Mouse (Mus musculus) ES-Bruce4 (cell line): ENCODE measurements around the gene Rpl4. TPM values are rescaled to one million over a fixed set of nuclear protein-coding genes. Genes with fewer than 3 reads are reported as not detected.
"Not testable (repeated sequence)": the region's sequence is repeated elsewhere in the genome, so short reads cannot be mapped to it uniquely, and the experiment has no call there.

Source experiments
- H3K27ac ChIP-seq: 2 replicates; pipeline ENCODE4 v1.5.1; 2012; ENCODE audit warnings: low read length, inconsistent platforms; ENCODE audit not compliant: insufficient read depth
- H3K27me3 ChIP-seq: 2 replicates; pipeline ENCODE4 v1.6.1; 2012; ENCODE audit warnings: mild to moderate bottlenecking, low read length, inconsistent platforms; ENCODE audit not compliant: control insufficient read depth, poor library complexity, insufficient read depth, severe bottlenecking
- H3K36me3 ChIP-seq: 2 replicates; pipeline ENCODE4 v1.6.1; 2012; ENCODE audit warnings: inconsistent platforms, mild to moderate bottlenecking, low read length, moderate library complexity; ENCODE audit not compliant: control insufficient read depth, poor library complexity, insufficient read depth, severe bottlenecking
- H3K4me1 ChIP-seq: one replicate; pipeline ENCODE4 v1.8.1; 2011; ENCODE audit warnings: low read length; ENCODE audit not compliant: control insufficient read depth, insufficient read depth
- H3K4me3 ChIP-seq: 2 replicates; pipeline ENCODE4 v1.5.1; 2011; ENCODE audit warnings: low read depth, mild to moderate bottlenecking, low read length
- H3K9ac ChIP-seq: 2 replicates; pipeline ENCODE4 v1.6.1; 2012; ENCODE audit warnings: low read depth, mild to moderate bottlenecking, inconsistent platforms; ENCODE audit not compliant: poor library complexity, severe bottlenecking
- H3K9me3 ChIP-seq: replicated peaks from 2 replicates; pipeline ENCODE4 v1.6.1; 2012; ENCODE audit warnings: mild to moderate bottlenecking, low read length, inconsistent platforms; ENCODE audit not compliant: control insufficient read depth, poor library complexity, insufficient read depth, severe bottlenecking
- CTCF ChIP-seq: IDR thresholded peaks from one replicate; pipeline ENCODE4 v1.8.1; 2011; ENCODE audit warnings: low read depth, low read length
- EP300 ChIP-seq: IDR thresholded peaks from 2 replicates; pipeline ENCODE4 v1.6.1; 2011; ENCODE audit warnings: low read depth, low read length; ENCODE audit not compliant: insufficient read depth
- POLR2A ChIP-seq: IDR thresholded peaks from one replicate; pipeline ENCODE4 v1.8.1; 2011; ENCODE audit warnings: low read length; ENCODE audit not compliant: insufficient read depth
- polyA plus RNA-seq: library from polyadenylated mRNA; stranded (reverse); fragments of >200 nt; gene quantifications from 2 replicates; pipeline ENCODE4 v1.2.4, GENCODE M21; 2011; ENCODE audit warnings: low read depth; ENCODE audit not compliant: missing spikeins, insufficient read depth, insufficient read length

The Rpl4 gene
- polyA plus RNA-seq, 1 experiment: 3,163 TPM

DNA sequence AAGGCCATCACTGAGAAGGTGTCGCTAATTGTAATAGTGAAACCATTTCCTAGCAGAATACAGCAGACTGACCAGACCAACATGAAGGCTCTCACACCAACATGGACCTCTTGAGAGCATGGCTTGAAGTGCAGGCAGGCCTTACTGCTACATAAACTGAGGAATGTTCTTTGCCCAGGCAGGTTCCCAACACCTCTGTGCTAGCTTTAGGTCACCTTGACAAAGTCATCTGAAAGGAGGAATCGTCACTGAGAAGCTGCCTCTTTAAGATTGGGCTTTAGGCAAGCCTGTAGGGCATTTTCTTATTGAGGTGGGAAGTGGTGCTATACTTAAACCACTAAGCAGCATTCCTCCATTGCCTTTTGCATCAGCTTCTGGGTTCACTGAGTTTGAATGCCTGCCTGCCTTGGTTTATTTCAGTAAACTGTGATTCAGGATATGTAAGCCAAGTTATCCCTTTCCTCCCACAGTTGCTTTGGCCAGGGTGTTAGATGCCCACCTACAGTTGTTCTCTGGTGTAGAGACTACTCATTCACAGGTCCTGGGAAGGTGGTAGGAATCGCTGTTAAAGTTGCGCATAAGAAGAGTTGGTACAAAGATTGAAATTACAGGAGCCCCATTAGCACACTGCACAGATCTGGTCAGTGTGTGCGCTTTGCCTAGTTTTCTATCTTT is 11.1 kb downstream of the Rpl4 start:
- Histone ChIP-seq H3K27ac (peak overlapping the region; percentile 97), H3K4me1 (peaks cover 5% of the 10 kb centered on the region), H3K4me3 (no peak overlapping the region), H3K9ac (peak overlapping the region; percentile 45; the same call in 1 of the 2 replicates), H3K27me3 (no peaks in the 10 kb centered on the region), H3K36me3 (peaks cover 37% of the 10 kb centered on the region), H3K9me3 (no peaks in the 10 kb centered on the region)
- TF ChIP-seq CTCF: no peak
- no peak for TF ChIP-seq POLR2A
- TF ChIP-seq EP300: no peak

DNA sequence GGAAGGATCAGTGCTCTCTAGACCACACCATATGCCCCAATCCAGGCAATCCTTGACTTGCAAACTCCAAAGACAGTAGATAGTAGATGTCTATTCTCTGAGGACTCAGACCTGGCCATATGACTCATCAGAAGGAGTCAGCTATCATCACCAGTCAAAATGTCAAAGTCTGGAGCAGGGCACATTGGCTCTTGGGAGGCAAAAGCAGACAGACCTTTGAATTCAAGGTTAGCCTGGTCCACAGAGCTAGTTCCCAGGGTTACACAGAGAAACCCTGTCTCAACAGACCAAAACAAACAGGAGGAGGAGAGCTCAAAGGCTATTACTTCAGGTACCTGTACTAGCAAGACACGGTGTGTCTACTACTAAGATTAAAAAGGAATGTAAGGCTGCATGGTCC is 20.7 kb downstream of the Rpl4 start:
- H3K36me3 ChIP-seq: peaks cover 31% of the 10 kb centered on the region
- H3K9ac ChIP-seq: no peak overlapping the region
- H3K4me1 ChIP-seq: peaks cover 16% of the 10 kb centered on the region
- TF ChIP-seq EP300 (no peak), CTCF (no peak), POLR2A (no peak)
- no peaks in the 10 kb centered on the region for H3K27me3 ChIP-seq
- no peak overlapping the region for H3K27ac ChIP-seq
- H3K9me3 ChIP-seq: no peaks in the 10 kb centered on the region
- no peak overlapping the region for H3K4me3 ChIP-seq

DNA sequence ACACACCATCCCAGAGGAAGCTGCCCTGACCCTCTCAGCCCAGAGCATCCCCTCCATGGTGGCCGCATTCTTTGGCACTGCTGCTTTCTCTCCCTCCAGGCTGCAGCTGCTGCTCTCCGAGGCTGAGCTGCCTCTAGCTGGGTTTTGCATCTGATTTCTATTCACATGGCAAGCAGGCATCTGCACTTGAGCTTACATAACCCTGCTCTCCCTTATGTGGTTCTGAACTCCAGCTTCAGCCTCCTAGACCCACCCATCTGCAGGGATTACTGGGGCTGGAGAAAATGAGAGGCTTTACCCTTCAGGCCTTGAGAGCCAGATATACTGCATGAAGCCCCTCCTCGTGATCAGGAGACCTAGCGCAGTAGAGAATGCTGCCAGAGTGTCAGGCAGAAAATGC is 22.4 kb downstream of the Rpl4 start:
- H3K9me3 ChIP-seq: no peaks in the 10 kb centered on the region
- no peaks in the 10 kb centered on the region for H3K27me3 ChIP-seq
- H3K36me3 ChIP-seq: peaks cover 25% of the 10 kb centered on the region
- no peak overlapping the region for H3K9ac ChIP-seq
- H3K4me1 ChIP-seq: peaks cover 16% of the 10 kb centered on the region
- no peak for TF ChIP-seq POLR2A
- no peak for TF ChIP-seq CTCF
- TF ChIP-seq EP300: no peak
- H3K27ac ChIP-seq: 0 out of 2 replicates have a peak overlapping the region, but pooled peaks have one; percentile 10
- no peak overlapping the region for H3K4me3 ChIP-seq

DNA sequence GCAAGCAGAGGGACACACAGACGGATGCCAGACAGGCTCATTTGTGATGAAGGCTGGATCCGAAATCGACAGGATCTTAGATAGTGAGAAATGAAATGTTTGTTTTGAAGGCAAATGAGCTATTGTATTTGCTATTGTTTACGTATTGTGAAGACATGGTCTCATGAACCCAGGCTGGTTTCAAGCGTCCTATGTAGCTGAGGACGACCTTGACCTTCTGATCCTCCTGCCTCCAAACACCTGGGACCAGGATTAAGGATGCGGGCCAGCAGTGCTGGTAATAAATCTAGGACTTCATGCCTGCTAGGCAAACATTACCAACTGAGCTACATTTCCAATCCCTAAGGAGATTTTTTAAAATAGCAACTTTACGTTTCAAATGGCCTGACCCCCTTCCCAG is 24.3 kb downstream of the Rpl4 start:
- Histone ChIP-seq H3K4me1 (peaks cover 18% of the 10 kb centered on the region), H3K9me3 (no peaks in the 10 kb centered on the region), H3K4me3 (no peak overlapping the region), H3K9ac (no peak overlapping the region), H3K27me3 (no peaks in the 10 kb centered on the region), H3K27ac (peak overlapping the region; percentile 85), H3K36me3 (peaks cover 11% of the 10 kb centered on the region)
- TF ChIP-seq CTCF (no peak), EP300 (0 out of 2 replicates have a peak, but pooled peaks have one; percentile 38), POLR2A (no peak)

DNA sequence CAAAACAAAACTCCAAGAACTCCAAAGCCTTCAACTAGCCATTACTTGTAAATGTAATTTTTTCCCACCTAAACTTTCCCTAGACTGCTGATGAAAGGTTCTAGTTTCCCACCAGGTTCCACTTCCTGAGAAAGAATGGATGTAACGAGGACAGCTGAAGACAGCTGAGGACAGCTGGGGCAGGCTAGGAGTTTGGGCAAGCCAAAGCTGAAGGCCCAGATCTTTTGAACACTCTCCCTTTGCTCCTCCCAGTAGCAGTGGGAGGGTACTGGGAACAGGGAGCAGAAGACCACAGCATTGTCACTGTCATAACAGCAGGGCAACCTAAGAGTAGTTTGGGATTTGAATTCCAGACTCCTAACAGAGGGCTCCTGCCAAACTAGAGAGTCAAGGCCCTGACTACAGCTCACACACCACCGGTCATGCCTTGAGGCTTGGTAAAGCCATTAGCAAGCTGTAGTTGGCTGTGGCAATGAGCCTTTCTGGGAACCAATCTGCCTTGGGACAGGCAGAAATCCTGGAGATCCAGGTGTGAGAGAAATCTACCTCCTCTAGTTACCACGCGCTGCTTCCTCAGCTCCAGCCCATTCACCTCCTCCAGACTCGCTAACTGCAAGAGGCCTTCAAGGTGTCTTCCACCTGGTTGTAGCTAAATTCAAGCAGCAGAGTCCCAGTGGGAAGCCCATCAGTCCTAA is 25.0 kb downstream of the Rpl4 start:
- TF ChIP-seq POLR2A (no peak), EP300 (no peak), CTCF (no peak)
- Histone ChIP-seq H3K36me3 (peaks cover 6% of the 10 kb centered on the region), H3K27ac (peak overlapping the region; percentile 85), H3K27me3 (no peaks in the 10 kb centered on the region), H3K4me1 (peaks cover 19% of the 10 kb centered on the region), H3K9me3 (no peaks in the 10 kb centered on the region), H3K4me3 (no peak overlapping the region), H3K9ac (no peak overlapping the region)

DNA sequence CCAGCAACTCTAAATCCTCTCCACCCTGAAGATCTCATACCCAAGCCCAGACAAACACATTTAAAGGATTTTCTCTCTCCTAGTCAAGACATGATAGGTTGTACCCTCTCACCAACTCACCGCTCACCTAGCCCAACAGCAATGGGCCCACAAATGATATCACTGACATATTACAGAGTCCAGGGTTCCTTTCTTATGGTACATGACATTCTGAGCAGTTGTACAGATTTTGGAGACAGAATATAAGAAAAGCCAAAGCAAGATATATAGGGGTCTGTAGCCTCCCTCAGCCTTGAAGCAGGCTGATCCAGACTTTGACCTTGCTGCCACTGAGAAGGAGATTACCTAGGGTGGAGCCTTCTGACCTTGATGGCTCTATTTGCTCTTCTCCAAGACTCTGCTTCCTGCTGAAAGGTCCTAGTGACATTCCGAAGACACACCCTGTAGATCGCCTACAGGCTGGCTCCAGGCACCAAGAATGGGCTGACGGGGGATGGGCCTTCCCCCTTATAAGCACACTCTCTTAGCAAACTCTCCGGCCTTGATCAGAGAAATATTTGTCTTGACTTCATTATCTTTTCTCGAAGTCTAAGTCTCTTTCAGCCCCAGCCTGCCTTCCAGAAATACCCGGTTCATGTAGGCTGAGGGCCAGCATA is 25.7 kb downstream of the Rpl4 start:
- not testable (repeated sequence) for H3K27me3 ChIP-seq, H3K4me3 ChIP-seq, H3K36me3 ChIP-seq, H3K9ac ChIP-seq, H3K9me3 ChIP-seq
- TF ChIP-seq EP300: peak; percentile 95
- H3K4me1 ChIP-seq: peaks cover 19% of the 10 kb centered on the region
- peak overlapping the region; percentile 85 for H3K27ac ChIP-seq
